Mouse (Mus musculus) urinary bladder, postnatal 4 days (tissue): ENCODE results near the gene Zfp65.
"Not testable (repeated sequence)": the region's sequence is repeated elsewhere in the genome, so short reads cannot be mapped to it uniquely, and the experiment has no call there.

ENCODE experiments used
- DNase-seq, 2 experiments: peaks; one replicate each; pipeline ENCODE4 v3.0.0; 2021 to 2022; ENCODE audit warnings: low spot score in 2 of 2

Gene Zfp65

DNA sequence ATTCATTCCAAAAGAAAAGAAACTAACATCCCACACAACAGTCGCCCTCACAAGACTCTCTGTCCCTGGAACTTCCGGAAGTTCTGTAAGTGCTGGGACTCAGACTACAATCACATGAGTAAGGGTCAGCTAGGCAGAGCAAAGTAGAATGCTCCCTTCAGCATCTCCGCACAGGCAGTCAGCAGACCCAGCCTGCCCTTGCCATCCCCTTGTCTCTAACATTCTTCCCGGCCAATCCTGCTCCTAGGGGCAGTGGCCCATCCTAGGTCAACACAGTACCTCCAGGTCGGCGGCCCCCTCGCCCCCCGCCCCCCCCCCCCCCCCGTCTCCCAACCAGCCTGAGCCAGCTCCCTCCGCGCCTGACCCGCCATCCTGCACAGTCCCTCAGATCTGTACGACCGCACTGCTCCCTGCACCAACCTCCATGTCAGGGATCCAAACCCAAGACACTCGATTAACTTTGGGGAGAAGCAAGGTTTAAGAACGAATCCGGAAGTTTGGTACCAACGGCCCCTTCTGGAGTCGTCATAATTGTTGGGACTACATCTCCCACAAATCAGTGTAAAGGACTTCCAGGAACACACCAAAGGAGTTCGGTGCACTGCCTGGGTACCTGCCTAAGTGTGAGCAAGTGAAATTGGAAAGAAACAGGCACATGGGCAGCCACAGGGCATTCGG is at the start of gene Zfp65:
Gene Zfp65, minus strand, starts transcription at position 533 of the 678 bp plus-strand sequence.
- DNase-seq = peak in 1 of 2 experiments; percentile 21

DNA sequence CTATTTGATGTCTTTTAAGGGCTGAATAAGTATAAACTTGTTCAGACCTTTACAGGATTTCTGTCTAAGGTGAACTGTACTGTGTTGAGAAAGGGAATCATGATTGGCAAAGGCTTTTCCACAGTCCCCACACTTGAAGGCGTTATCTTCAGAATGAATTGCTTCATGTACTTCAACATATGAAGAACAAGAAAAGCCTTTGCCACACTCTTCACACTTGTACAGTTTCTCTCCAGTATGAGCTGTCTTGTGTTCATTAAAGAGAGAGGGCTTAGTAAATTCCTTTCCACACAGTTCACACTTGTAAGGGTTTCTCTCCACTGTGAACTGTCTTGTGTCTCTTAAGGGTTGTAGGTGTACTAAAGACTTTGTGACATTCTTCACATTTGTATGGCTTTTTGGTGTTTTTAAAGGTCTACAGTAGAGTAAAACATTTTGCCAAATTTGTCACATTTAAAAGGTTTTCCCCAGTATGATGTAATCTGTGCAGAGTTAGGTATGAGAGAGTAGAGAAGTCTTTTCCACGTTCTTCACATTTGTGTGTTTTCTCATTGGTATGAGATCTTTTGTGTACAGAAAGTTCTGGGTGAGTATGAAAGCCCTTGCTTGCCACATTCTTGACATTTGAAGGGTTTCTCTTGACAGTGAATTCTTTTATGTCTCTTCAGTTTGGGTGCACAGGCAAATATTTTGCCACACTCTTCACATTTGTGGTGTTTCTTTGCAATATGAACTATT is 34.2 kb upstream of the Zfp65 start:
- DNase-seq = no peak

DNA sequence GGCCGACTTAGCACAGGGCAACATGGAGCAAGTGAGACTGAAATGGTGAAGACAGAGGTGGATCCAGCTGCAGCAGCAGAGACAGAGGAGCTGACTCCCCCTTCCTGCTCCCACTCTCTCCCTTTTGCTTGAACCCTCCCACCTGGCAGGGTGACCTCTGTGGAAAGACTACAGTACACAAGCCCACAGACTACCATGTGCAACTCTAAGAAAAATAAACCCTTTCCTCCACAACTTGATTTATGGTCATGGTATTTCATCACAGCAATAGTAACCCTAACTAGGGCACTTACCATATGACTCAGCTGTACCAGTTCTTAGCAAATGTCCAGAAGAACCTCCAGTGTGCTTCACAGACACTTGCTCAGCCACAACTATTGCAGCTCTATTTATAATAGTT is 31.0 kb upstream of the Zfp65 start:
- DNase-seq = no peak

DNA sequence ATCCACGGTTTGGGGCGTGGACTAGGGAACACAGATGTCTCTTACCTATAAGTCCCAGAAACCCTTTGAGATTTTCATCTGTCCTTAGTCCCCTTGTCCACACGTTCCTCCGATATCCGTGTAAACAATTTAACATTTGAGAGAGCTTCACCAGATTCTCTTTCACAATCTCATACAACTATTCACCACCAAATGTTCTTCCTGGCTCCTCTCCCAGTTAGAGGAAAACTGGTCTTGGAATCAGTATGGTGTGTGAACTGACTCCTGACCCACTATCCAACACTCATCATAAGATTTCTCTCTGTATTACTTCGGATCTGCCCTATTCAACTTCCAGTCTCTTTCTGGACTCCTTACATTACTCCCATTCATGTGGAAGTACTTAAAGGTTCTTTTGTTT is 26.8 kb upstream of the Zfp65 start:
- DNase-seq = no peak

DNA sequence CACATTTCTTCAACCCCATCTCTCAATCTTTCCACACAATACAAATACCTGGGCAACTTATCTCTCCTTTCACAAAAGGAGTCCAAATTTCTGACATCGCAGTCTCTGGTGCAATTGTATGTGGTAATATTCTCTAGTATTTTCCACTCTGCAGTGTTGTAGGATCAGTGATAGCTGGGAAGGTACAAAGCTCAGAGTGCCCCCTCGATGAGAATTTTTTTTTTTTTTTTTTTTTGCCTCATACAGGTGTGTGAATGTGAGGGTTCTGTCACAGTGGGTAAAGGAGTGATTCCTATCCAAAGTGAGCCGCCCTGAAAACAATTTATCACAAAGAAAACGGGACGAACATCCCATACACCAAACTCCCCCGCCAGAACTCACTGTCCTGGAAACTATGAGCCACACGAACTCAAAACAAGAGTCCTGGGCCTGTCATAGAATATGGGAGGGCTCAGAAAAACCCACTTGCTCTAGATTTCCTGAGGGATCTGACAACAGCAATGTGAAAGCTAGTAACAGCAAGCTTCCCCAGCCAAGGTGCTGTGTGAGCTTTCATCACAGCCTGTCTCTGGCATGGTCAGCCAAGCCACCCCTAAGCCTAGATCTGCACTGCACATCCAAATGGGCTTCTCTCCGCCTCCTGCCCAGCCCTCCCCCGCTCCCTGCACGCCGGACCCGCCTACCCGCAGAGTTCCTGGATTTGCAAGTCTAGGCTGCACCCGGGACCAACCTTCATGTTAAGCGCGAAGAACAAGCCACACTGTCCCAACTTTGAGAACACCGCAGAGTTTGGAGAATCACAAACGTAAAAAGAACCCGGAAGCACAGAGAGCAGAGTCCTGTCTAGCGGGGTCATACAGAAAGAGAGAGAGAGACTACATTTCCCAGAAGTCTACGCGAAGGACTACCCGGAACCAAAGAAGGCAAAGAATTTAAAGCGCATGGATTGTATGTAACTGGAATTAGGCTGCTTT is 25.6 kb upstream of the Zfp65 start, which contains the start of gene Zfp85:
Gene Zfp85, minus strand, starts transcription at position 896 of the 974 bp plus-strand sequence.
- peak; percentile 58 to 66 for DNase-seq

DNA sequence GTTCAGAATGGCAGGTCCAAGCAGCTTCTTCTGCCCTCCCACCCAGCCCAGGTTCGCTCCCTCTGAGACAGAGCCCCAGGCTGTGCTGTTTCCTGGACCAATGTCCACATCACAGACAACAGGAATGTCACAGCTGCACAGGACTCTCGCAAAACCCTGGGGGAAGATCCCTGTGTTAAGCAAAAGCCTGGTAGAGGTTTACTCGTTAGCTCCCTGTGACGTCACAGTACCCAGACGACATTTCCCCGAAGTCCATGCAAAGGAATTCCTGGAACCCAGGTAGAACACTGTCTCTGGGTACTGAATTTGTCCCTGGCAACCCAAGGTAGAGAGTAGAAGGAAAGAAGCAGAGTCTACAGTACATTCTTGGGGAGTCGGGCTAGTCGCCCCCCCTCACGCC is 14.9 kb upstream of the Zfp65 start:
- DNase-seq = no peak

DNA sequence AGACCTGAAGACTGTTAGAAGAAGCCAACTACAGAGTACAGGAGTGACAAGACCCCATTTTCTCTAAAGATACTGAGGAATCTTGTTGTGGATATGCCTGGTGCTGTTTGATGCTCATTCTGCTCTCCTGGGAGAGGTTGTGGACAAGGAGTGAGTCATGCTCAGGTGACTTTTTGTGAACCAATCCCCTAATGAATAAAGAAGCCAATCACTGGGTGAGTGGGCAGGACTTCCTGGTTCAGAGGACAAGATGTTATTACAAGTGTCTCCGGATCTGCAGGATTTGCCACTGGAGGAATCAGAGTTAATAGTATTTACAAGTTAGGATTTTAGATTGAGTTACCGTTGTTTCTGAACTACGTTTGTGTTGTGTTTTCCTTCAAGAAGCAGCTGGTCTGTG is 14.0 kb upstream of the Zfp65 start:
- DNase-seq = no peak

DNA sequence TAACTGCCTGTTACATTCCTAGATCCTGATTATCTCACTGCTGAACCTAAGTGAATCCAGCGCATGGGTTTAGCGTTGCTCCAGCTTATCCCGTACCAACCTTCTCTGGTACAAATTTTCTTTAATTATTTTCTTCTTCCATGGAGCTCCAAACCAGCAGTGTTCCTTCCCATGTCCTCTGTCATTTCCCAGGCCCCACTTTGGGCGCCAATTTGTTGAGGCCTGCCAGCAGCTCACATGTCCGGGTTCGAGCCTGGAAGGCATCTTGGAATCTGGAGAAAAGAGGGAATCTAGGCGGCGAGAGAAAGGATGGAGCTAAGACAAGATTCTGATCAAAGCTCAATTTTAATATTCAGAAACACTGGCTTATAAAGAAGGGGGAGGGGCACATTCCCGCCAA is 5.4 kb upstream of the Zfp65 start:
- DNase-seq = not testable (repeated sequence)

DNA sequence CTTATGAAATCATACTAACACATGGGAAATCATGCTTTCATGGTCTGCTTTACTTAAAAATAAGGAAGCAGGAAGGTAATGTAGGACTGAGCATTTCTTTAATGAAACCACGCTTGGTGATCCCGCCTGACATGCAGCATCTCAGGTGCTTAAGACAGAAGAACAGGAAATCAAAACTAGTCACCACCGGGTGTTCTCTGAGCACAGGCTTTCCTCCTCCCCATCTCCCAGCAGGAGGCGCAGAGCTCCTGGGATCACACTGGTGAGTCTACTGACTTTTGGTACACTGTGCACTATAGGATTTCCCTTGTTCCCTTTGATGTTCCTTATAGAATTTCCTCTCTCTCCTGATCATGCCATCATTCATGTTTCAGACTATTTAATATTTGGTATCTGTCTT is 468 bp upstream of the Zfp65 start:
- DNase-seq = not testable (repeated sequence)

DNA sequence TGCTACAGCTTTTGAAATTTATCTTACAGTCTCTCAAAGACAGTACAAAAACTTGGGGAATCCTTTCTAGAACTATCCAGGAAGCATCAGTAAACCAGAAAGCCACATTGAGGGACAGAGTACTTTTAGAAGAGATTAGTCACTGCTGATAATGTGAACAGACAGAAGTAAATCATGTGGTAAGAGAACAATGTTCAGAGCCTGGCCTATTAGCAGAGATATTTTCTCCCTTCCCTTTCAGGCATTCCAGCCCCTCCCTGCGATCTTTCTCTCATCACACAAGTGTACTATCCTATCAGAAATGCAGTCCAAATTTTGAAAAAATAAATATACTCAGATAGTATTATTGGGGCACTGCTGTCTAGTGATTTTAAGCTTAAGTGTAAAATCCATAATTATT is 867 bp downstream of the Zfp65 start:
- DNase-seq = no peak

DNA sequence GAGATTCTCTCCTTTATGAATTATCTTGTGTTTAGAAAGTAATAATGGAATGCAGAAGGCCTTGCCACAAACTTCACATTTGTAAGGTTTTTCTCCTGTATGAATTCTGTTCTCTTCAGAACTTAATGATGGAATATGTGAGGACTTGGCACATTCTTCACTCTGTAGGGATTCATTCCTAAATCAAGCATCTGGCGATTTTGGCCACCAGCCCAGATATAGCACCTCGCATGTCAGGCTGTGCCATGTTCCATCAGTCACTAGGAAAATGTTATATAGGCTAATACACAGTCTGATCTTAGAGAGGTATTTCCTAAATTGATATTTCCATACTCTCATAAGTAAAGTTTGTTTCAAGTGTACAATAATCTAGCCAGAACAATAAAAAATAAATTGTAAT is 3.6 kb downstream of the Zfp65 start:
- not testable (repeated sequence) for DNase-seq

DNA sequence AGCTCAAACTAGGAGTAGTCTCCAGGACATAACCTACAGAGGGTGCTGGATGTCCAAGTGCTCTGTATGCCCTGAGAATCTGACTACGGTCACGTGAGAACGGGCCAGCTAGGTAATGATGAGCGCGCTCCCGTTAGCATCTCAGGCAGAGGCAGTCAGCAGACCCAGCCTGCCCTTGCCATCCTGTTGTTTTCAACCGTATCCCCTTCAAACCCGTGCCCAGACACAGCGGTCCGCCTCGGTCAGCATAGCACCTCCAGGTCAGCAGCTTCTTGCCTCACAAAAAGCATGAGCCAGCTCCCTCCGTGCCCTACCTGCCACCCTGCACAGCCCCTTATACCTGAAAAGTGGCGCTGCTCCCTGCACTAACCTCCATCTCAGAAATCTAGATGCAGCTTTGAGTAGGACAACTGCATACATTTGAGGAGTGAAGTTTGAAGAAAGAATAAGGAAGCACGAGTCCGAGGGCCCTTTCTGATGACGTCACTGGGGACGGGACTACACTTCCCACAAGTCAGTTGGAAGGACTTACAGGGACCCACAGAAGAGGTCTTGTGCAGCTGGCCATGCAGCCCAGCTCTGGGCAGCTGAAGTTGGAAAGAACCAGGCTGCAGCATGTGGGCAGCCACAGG is 5.0 kb downstream of the Zfp65 start:
- peak; percentile 72 to 88 for DNase-seq

DNA sequence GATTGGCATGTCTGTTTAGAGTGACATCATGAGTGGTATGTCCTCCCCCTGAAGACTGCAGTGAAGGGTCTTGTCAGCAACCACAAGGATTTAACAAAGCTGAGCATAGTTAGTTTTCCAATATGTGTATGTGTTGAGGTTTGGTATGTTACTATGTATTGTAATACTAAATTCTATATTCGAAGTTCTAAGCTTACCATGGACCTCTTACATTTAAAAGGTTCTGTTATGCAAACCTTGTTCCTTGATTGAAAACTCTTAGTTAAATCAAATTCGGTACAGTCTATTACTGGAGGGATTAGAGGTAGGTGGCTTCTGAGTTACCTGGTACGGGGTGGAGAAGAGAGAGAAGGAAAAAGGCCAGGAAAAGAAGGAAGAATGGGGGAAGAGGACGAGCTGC is 42.0 kb downstream of the Zfp65 start, which contains the start of gene Zfp738:
Gene Zfp738, minus strand, starts transcription at position 101 of the 400 bp plus-strand sequence.
- no peak for DNase-seq

DNA sequence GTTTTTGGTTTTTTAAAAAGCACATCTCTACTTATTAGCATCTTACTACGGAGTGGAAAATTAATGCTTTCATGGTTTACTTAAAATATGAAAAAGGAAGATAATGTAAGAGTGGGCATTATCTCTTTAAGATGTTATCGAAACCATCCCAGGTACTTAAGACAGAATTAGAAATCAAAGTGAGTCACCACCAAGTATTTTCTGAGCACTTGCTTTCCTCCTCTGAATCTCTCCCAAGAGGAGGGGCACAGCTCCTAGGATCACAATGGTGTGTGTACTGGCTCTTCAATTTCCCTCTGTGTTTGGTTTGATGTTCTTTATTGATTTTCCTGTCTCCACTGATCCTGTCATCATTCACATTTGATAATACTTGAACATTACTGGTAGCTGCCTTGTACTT is 45.1 kb downstream of the Zfp65 start:
- DNase-seq = not testable (repeated sequence)

DNA sequence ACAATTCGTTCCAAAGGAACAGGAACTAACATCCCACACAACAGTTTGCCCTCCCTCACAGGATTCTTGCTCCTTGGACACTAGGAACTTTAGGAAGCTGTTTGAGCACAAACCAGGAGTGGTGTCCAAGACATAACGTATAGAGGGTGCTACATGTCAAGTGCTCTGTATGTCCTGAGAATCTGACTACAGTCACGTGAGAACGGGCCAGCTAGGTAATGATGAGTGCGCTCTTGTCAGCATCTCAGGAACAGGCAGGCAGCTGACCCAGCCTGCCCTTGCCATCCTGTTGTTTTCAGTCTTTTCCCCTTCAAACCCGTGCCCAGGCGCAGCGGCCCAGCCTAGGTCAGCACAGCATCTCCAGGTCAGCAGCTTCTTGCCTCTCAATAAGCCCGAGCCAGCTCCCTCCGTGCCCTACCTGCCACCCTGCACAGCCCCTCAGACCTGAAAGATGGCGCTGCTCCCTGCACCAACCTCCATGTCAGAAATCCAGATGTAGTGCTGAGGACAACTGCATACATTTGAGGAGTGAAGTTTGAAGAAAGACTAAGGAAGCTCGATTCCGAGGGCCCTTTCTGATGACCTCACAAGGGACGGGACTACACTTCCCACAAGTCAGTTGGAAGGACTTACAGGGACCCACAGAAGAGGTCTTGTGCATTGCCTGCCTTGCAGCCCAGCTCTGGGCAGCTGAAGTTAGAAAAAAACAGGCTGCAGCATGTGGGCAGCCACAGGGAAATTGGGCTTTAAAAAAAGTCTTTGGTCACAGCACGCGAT is 45.8 kb downstream of the Zfp65 start:
- DNase-seq = peak; percentile 74 to 76

DNA sequence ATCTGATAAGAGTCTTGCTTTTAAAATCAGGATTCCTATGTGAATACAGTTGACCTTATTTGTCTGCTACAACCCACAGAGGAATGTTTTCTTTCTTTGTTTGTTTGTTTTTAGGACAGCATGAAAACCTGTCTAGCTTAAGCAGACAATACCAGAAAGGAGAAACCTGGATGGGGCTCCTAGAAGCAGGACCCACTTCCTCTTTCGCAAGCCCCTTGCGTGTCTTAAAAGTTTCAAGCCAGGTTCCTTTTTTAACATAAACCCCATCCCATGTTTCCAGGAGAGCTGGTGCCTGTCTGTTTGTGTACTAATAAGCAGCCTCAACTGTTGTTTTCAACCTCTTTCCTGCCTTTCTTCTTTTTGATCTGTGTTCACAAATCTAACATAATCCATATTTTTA is 54.1 kb downstream of the Zfp65 start:
- no peak for DNase-seq
